Comparison of ENCODE assay signal across 8 mouse cellular contexts in genomic region chr10:128526366-128527356, GRCm38 (mm10). TPM values are rescaled to one million over a fixed set of nuclear protein-coding genes. Genes with fewer than 3 reads are reported as not detected.
A peak's percentile ranks its signal among the peaks of the same experiment; 100 is the strongest.
DNase-seq lines count a peak whose midpoint lies in the region; ATAC-seq lines count a peak whose summit lies in the region.

No protein-coding gene starts in this region.

- H3K27me3 ChIP-seq in kidney, embryonic 14.5 days (ENCODE audit: control insufficient read depth, insufficient read depth, low read length), result peaks cover 7% of the 10 kb centered on the region
- H3K27me3 ChIP-seq in hindbrain, embryonic 15.5 days, result 0 out of 2 replicates have a peak, but pooled peaks cover 2% of the 10 kb centered on the region
- H3K27me3 ChIP-seq in midbrain, embryonic 13.5 days, result peaks cover 36% of the 10 kb centered on the region

- H3K4me3 ChIP-seq in kidney, embryonic 14.5 days (ENCODE audit: low read length), result peak overlapping the region; percentile 70
- peak overlapping the region; percentile 77 for H3K4me3 ChIP-seq in hindbrain, embryonic 15.5 days
- peak overlapping the region; percentile 69 for H3K4me3 ChIP-seq in midbrain, embryonic 13.5 days (replicated peaks)

- H3K4me1 ChIP-seq in kidney, embryonic 14.5 days (ENCODE audit: control insufficient read depth, insufficient read depth, low read length), result 0 out of 2 replicates have a peak, but pooled peaks cover 8% of the 10 kb centered on the region
- H3K4me1 ChIP-seq in hindbrain, embryonic 15.5 days (replicated peaks), result peaks cover 27% of the 10 kb centered on the region
- H3K4me1 ChIP-seq in midbrain, embryonic 13.5 days (replicated peaks), result peaks cover 27% of the 10 kb centered on the region

- H3K9ac ChIP-seq in kidney, embryonic 14.5 days (ENCODE audit: low read depth, low read length), result 0 out of 2 replicates have a peak overlapping the region, but pooled peaks have one; percentile 28
- 0 out of 2 replicates have a peak overlapping the region, but pooled peaks have one; percentile 10 for H3K9ac ChIP-seq in hindbrain, embryonic 15.5 days
- peak overlapping the region; percentile 39 for H3K9ac ChIP-seq in midbrain, embryonic 13.5 days (replicated peaks)

- no peaks in the 10 kb centered on the region; the same call in 1 of the 2 replicates for H3K36me3 ChIP-seq in kidney, embryonic 14.5 days (ENCODE audit: control insufficient read depth, insufficient read depth, low read length)
- H3K36me3 ChIP-seq in hindbrain, embryonic 15.5 days, result no peaks in the 10 kb centered on the region
- H3K36me3 ChIP-seq in midbrain, embryonic 13.5 days, result no peaks in the 10 kb centered on the region; the same call in 1 of the 2 replicates

- no peak overlapping the region; the same call in 1 of the 2 replicates for H3K27ac ChIP-seq in kidney, embryonic 14.5 days (ENCODE audit: low read depth, low read length)
- H3K27ac ChIP-seq in hindbrain, embryonic 15.5 days (replicated peaks), result peak overlapping the region; percentile 39; the same call in 1 of the 2 replicates
- no peak overlapping the region for H3K27ac ChIP-seq in midbrain, embryonic 13.5 days

- ATAC-seq in kidney, embryonic 14.5 days (ENCODE audit: low FRiP score, low TSS enrichment), result no peak
- ATAC-seq in common myeloid progenitor, adult 5-6 weeks (replicated peaks; ENCODE audit: low read depth, poor library complexity, severe bottlenecking), result peak; percentile 8
- ATAC-seq in hindbrain, embryonic 15.5 days (ENCODE audit: low FRiP score, low read depth), result no peak
- no peak for ATAC-seq in midbrain, embryonic 13.5 days

- H3K9me3 ChIP-seq in kidney, embryonic 14.5 days (ENCODE audit: control insufficient read depth, low read length), result no peaks in the 10 kb centered on the region
- H3K9me3 ChIP-seq in hindbrain, embryonic 15.5 days, result no peaks in the 10 kb centered on the region
- no peaks in the 10 kb centered on the region for H3K9me3 ChIP-seq in midbrain, embryonic 13.5 days

- peak overlapping the region; percentile 99 for H3K4me2 ChIP-seq in kidney, embryonic 14.5 days (replicated peaks; ENCODE audit: low read depth, low read length)
- peak overlapping the region; percentile 99 for H3K4me2 ChIP-seq in hindbrain, embryonic 15.5 days
- H3K4me2 ChIP-seq in midbrain, embryonic 13.5 days (replicated peaks), result peak overlapping the region; percentile 100

- no peak for DNase-seq in kidney, postnatal 25 days
- DNase-seq in adrenal gland, postnatal 36 days, result no peak
- no peak for DNase-seq in embryo, embryonic 9.5 days (ENCODE audit: extremely low spot score)
- no peak for DNase-seq in left cerebral cortex, postnatal 36 days (ENCODE audit: low spot score in 2 of 2)

- WGBS in kidney, embryonic 14.5 days, result 27% methylated on average over 28 of the region's 28 CpGs
- WGBS in hindbrain, embryonic 15.5 days, result 29% methylated on average over 28 of the region's 28 CpGs
- WGBS in midbrain, embryonic 13.5 days, result 34% methylated on average over 28 of the region's 28 CpGs

- intact Hi-C loops in left cerebral cortex, postnatal 36 days (cut with DNase I), result no loop called here

RNA-seq across cellular contexts. Expression of gene Esyt1, which starts 1.0 kb away (rescaled TPM):
- polyA plus RNA-seq in kidney, embryonic 14.5 days (2014; fragmentation: Nextera tagmentation; extraction: Ambion mirVana), result 9.9 and 16.1 TPM in 2 replicates
- 70.9 and 76.6 TPM in 2 replicates for total RNA-seq in common myeloid progenitor, adult 5-6 weeks (2017)
- polyA plus RNA-seq in hindbrain, embryonic 15.5 days (2015; fragmentation: Nextera tagmentation; extraction: Ambion mirVana), result 14.2 and 14.8 TPM in 2 replicates
- 11.6 and 13.7 TPM in 2 replicates for polyA plus RNA-seq in midbrain, embryonic 13.5 days (2015; fragmentation: Nextera tagmentation; extraction: Ambion mirVana)
- total RNA-seq in adrenal gland, postnatal 36 days (2021), result 10 to 100 TPM; 22.7 to 28.8 TPM
- 1 to 10 TPM; 8.5 to 9.0 TPM for total RNA-seq in left cerebral cortex, postnatal 36 days (2021)

RNA-seq across cellular contexts. Expression of gene Zc3h10, which starts 20.9 kb away (rescaled TPM):
- polyA plus RNA-seq in kidney, embryonic 14.5 days (2014; fragmentation: Nextera tagmentation; extraction: Ambion mirVana), result 11.3 and 13.5 TPM in 2 replicates
- total RNA-seq in common myeloid progenitor, adult 5-6 weeks (2017), result 8.6 and 10.6 TPM in 2 replicates
- 18.2 and 20.0 TPM in 2 replicates for polyA plus RNA-seq in hindbrain, embryonic 15.5 days (2015; fragmentation: Nextera tagmentation; extraction: Ambion mirVana)
- polyA plus RNA-seq in midbrain, embryonic 13.5 days (2015; fragmentation: Nextera tagmentation; extraction: Ambion mirVana), result 23.3 and 24.2 TPM in 2 replicates
- 10 to 100 TPM; 11.9 to 15.2 TPM for total RNA-seq in adrenal gland, postnatal 36 days (2021)
- total RNA-seq in left cerebral cortex, postnatal 36 days (2021), result 10 to 100 TPM; 14.2 to 15.0 TPM

RNA-seq across cellular contexts. Expression of gene Rpl41, which starts 22.4 kb away (rescaled TPM):
- 4,683 and 5,796 TPM in 2 replicates for polyA plus RNA-seq in kidney, embryonic 14.5 days (2014; fragmentation: Nextera tagmentation; extraction: Ambion mirVana)
- 3,010 and 3,037 TPM in 2 replicates for total RNA-seq in common myeloid progenitor, adult 5-6 weeks (2017)
- polyA plus RNA-seq in hindbrain, embryonic 15.5 days (2015; fragmentation: Nextera tagmentation; extraction: Ambion mirVana), result 2,263 and 2,497 TPM in 2 replicates
- 2,545 and 2,595 TPM in 2 replicates for polyA plus RNA-seq in midbrain, embryonic 13.5 days (2015; fragmentation: Nextera tagmentation; extraction: Ambion mirVana)
- total RNA-seq in adrenal gland, postnatal 36 days (2021), result 1,000 to 10,000 TPM; 2,845 to 2,862 TPM
- 1,000 to 10,000 TPM; 1,491 to 1,683 TPM for total RNA-seq in left cerebral cortex, postnatal 36 days (2021)

RNA-seq across cellular contexts. Expression of gene Myl6b, which starts 28.2 kb away (rescaled TPM):
- 3.2 and 3.5 TPM in 2 replicates for polyA plus RNA-seq in kidney, embryonic 14.5 days (2014; fragmentation: Nextera tagmentation; extraction: Ambion mirVana)
- total RNA-seq in common myeloid progenitor, adult 5-6 weeks (2017), result 0.55 TPM in 1 of 2 replicates, not detected in the other
- polyA plus RNA-seq in hindbrain, embryonic 15.5 days (2015; fragmentation: Nextera tagmentation; extraction: Ambion mirVana), result 5.7 and 6.5 TPM in 2 replicates
- polyA plus RNA-seq in midbrain, embryonic 13.5 days (2015; fragmentation: Nextera tagmentation; extraction: Ambion mirVana), result 3.4 and 4.3 TPM in 2 replicates
- 1 to 10 TPM; 5.6 to 6.1 TPM for total RNA-seq in adrenal gland, postnatal 36 days (2021)
- 10 to 100 TPM; 26.3 to 27.0 TPM for total RNA-seq in left cerebral cortex, postnatal 36 days (2021)

RNA-seq across cellular contexts. Expression of gene Myl6, which starts 32.7 kb away (rescaled TPM):
- 921 and 980 TPM in 2 replicates for polyA plus RNA-seq in kidney, embryonic 14.5 days (2014; fragmentation: Nextera tagmentation; extraction: Ambion mirVana)
- total RNA-seq in common myeloid progenitor, adult 5-6 weeks (2017), result 1,004 and 1,124 TPM in 2 replicates
- 944 and 959 TPM in 2 replicates for polyA plus RNA-seq in hindbrain, embryonic 15.5 days (2015; fragmentation: Nextera tagmentation; extraction: Ambion mirVana)
- 836 and 885 TPM in 2 replicates for polyA plus RNA-seq in midbrain, embryonic 13.5 days (2015; fragmentation: Nextera tagmentation; extraction: Ambion mirVana)
- total RNA-seq in adrenal gland, postnatal 36 days (2021), result 100 to 1,000 TPM; 812 to 946 TPM
- 100 to 1,000 TPM; 547 to 629 TPM for total RNA-seq in left cerebral cortex, postnatal 36 days (2021)
